Mouse (Mus musculus) CH12F3 (cell line): ENCODE data around the gene Hivep1.

ENCODE experiments used
- in situ Hi-C: fragments of 300-500 bp; cut with MboI; formaldehyde crosslinking; loops from 2 replicates; pipeline ENCODE4 v1.14.3; 2020; ENCODE audit warnings: low sequenced_read_pairs

Gene Hivep1

GRCm38 (mm10) chr13:42213556-42213955, 161.7 kb downstream of the Hivep1 start:
- in situ Hi-C loops, result no loop called here

- in situ Hi-C loops, result no loop called here
These were observed 170.6 kb downstream of the Hivep1 start for GRCm38 (mm10) chr13:42222401-42222800.

- in situ Hi-C loops, result no loop called here
These were observed 177.0 kb downstream of the Hivep1 start for GRCm38 (mm10) chr13:42228849-42229248.

GRCm38 (mm10) chr13:42233741-42234419, 182.1 kb downstream of the Hivep1 start:
- in situ Hi-C loops, result no loop called here

- in situ Hi-C loops, result no loop called here
These were observed 186.7 kb downstream of the Hivep1 start for GRCm38 (mm10) chr13:42238520-42238919.

- in situ Hi-C loops, result no loop called here
These were observed 190.3 kb downstream of the Hivep1 start for GRCm38 (mm10) chr13:42242131-42242530.
